Mouse (Mus musculus): ENCODE results near the gene Psmb7.

The Psmb7 gene

GRCm38 (mm10) chr2:38637716-38638267 lies 6.1 kb downstream of the Psmb7 start:
- no peak for DNase-seq

- no peak for DNase-seq
Measured at GRCm38 (mm10) chr2:38630574-38630973, 13.3 kb downstream of the Psmb7 start.

GRCm38 (mm10) chr2:38629451-38629850 lies 14.4 kb downstream of the Psmb7 start:
- DNase-seq, result no peak

GRCm38 (mm10) chr2:38628801-38629200 lies 15.1 kb downstream of the Psmb7 start:
- DNase-seq, result no peak

- no peak for DNase-seq
Measured at GRCm38 (mm10) chr2:38623821-38624590, 19.9 kb downstream of the Psmb7 start.

- no peak for DNase-seq
Measured at GRCm38 (mm10) chr2:38623411-38623810, 20.5 kb downstream of the Psmb7 start.

GRCm38 (mm10) chr2:38621610-38622021 lies 22.3 kb downstream of the Psmb7 start:
- peak; percentile 29 for DNase-seq

- DNase-seq, result no peak
Measured at GRCm38 (mm10) chr2:38621076-38621475, 22.8 kb downstream of the Psmb7 start.

- DNase-seq, result no peak
Measured at GRCm38 (mm10) chr2:38619777-38620176, 24.1 kb downstream of the Psmb7 start.

GRCm38 (mm10) chr2:38616956-38617872 lies 26.7 kb downstream of the Psmb7 start:
- DNase-seq, result no peak

GRCm38 (mm10) chr2:38616072-38616471 lies 27.8 kb downstream of the Psmb7 start:
- DNase-seq, result peak; percentile 36

GRCm38 (mm10) chr2:38614437-38614836 lies 29.4 kb downstream of the Psmb7 start:
- DNase-seq, result no peak

GRCm38 (mm10) chr2:38613576-38613975 lies 30.3 kb downstream of the Psmb7 start:
- DNase-seq, result no peak

- DNase-seq, result no peak
Measured at GRCm38 (mm10) chr2:38612596-38612995, 31.3 kb downstream of the Psmb7 start.

GRCm38 (mm10) chr2:38610161-38610560 lies 33.7 kb downstream of the Psmb7 start:
- DNase-seq, result no peak

- no peak for DNase-seq
Measured at GRCm38 (mm10) chr2:38609310-38609709, 34.6 kb downstream of the Psmb7 start.

- no peak for DNase-seq
Measured at GRCm38 (mm10) chr2:38608831-38609309, 35.0 kb downstream of the Psmb7 start.

GRCm38 (mm10) chr2:38607716-38608115 lies 36.2 kb downstream of the Psmb7 start:
- DNase-seq, result no peak

GRCm38 (mm10) chr2:38600842-38601241 lies 43.0 kb downstream of the Psmb7 start:
- no peak for DNase-seq

- DNase-seq, result no peak
Measured at GRCm38 (mm10) chr2:38598395-38598794, 45.5 kb downstream of the Psmb7 start.

GRCm38 (mm10) chr2:38597896-38598295 lies 46.0 kb downstream of the Psmb7 start:
- no peak for DNase-seq

- DNase-seq, result no peak
Measured at GRCm38 (mm10) chr2:38594874-38595273, 49.0 kb downstream of the Psmb7 start.

- peak; percentile 16 for DNase-seq
Measured at GRCm38 (mm10) chr2:38591751-38592459, 52.0 kb downstream of the Psmb7 start.

Measured in kidney, postnatal 14 days (tissue).